Mouse (Mus musculus) frontal cortex, postnatal 36 days (tissue): ENCODE data around the gene Gm20388.

ENCODE experiments used
- DNase-seq, 2 experiments: peaks; one replicate each; pipeline ENCODE4 v3.0.0; 2022; ENCODE audit warnings: low spot score in 2 of 2

The Gm20388 gene

GRCm38 (mm10) chr8:120411862-120412261, 501.2 kb downstream of the Gm20388 start:
- DNase-seq = no peak

- no peak for DNase-seq
Observed at GRCm38 (mm10) chr8:120412357-120412756, 501.7 kb downstream of the Gm20388 start.

- DNase-seq = peak; percentile 57 to 79
Observed at GRCm38 (mm10) chr8:120412911-120413625, 502.4 kb downstream of the Gm20388 start.

DNA sequence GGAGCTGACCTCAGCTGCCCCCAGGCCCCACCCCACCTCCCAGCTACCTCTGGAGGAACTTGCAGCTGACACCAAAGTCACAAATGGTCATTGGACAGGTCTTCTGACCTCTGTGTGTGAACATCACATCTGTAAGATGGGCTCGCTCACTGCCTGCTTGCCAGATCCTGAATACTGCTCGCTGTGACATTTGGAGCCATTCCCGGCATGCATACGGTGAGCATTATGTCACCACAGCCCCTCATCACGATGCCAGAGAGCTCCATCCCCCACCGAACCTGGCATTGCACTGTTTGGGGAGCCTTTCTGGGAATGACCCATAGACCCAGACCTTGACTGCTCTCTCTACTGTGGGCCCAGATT, 503.0 kb downstream of the Gm20388 start:
- DNase-seq = no peak

- DNase-seq = no peak
Observed at GRCm38 (mm10) chr8:120414216-120414615, 503.6 kb downstream of the Gm20388 start.

DNA sequence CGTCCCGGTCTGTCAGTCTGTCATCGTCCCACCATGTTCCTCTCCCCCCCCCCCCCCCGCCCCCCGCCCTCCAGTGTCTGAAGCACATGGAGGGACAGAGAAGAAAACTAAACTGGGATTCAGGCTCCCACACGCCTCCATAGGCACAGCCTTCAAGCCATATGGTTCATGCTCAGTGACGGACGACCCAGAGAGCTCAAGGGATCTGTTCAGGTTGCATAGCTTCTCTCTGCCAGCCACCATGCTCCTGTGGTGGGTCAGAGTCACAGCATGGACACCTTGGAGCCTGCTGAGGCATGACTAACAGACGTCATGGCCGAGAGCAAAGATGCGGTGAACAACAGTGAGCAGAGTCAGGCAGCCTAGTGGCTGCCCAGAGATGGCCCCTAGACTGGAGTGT, 504.8 kb downstream of the Gm20388 start:
- DNase-seq = no peak

- DNase-seq = no peak
Observed at GRCm38 (mm10) chr8:120416173-120416521, 505.5 kb downstream of the Gm20388 start.

DNA sequence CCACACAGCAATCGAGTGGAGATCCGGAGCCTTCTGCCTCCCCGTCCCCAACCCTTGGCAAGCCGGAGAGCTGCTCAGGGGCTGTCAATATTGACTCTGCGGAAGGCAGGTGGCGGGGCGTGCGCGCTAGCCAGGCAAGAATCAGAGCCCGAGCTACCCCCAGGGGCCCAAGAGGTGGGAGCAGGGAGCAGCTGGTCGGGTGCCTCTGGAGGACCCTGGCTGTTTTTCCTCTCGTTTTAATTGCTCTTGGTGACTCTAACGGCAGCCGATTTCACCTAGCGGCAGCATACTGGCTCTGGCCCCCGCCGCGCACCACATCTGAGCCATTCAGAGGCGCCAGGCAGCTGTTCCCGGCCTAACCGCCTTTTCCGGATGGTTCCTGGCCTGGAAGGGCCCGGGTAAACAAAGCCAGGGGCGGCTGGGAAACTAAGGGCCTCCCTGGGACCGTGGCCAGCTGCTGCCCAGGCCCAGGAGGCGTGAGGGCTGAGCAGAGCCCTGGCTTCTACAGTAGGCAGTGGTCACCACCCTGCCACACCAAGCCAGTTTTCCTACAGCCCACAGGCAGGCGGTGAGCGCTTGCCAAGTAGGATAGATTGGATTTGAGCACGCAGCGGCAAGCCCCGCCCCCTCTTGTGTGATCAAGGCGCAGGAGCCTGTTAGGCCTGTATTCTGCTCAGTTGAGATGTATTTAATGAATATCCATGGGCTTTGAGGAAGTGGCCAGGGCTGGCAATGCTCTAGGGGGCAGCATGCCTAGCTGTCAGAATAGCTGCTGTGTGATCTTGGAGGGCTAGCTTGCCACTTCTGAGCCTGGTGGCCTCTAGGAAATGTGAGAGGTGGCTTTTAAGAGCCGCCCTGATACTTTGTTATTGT, 506.1 kb downstream of the Gm20388 start:
- DNase-seq = peak; percentile 57 to 72

GRCm38 (mm10) chr8:120418188-120418587, 507.5 kb downstream of the Gm20388 start:
- DNase-seq = no peak

GRCm38 (mm10) chr8:120419675-120420074, 509.0 kb downstream of the Gm20388 start:
- no peak for DNase-seq

DNA sequence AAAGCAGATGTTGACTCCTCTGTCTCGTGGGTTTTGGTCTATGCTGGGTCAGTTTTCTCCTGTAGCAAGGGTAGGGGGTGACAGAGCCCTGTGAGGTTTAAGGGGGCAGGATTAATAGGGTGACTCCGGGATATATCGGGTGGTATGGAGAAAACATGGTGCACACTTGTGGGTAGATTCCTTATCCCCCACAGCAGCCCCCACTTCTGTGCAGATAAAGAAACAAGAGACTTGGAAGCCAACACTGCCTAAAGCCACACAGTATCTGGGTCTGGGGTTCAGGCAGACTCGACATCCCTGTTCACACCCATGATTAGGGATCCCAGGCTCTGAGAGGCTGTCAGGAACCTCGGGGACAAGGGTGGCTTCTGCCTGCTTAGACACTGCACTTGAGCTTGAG, 509.6 kb downstream of the Gm20388 start:
- DNase-seq = no peak

GRCm38 (mm10) chr8:120421638-120422037, 511.0 kb downstream of the Gm20388 start:
- no peak for DNase-seq

GRCm38 (mm10) chr8:120422236-120422635, 511.6 kb downstream of the Gm20388 start:
- no peak for DNase-seq

DNA sequence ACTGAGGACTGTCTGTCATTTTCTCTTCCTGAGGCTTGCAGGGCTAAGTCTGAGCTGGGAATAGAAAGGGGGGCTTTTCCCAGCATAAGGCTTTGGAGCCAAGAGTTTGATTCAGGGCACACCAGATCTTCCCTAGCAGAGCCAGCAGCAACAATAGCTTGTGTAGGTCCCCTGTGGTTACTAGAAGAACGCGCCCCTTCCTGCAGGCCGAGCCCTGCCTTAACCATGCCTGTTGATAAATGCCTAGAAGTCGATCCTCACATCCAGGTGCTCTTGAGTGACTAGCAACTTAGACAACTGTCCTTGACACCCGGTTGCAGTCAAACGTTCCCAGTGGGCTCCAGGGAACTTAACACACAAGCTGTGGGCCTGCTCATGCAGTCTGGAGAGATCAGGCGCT, 512.9 kb downstream of the Gm20388 start:
- DNase-seq = no peak

GRCm38 (mm10) chr8:120424829-120425198, 514.2 kb downstream of the Gm20388 start:
- DNase-seq = no peak

GRCm38 (mm10) chr8:120425199-120425941, 514.7 kb downstream of the Gm20388 start:
- DNase-seq = no peak

DNA sequence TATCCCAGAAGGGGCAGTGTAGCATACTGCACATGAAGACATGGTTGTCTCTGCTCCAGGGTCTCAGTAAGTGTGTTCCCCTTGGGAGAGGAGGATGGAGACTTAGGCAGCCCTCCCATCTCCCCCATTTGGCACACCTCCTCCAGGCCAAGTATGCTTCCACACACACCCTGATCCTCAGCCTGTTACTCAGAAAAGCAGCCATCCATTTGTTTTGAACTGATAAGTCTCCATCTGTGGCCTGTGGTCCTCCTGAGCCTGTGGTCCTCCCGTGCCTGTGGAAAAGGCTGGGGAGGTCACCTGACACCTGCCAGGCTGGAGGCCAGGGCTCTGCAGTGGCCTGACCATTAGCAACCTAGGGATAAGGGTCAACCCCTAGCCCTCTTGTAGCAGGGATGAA, 515.5 kb downstream of the Gm20388 start:
- no peak for DNase-seq

- peak; percentile 83 to 86 for DNase-seq
Observed at GRCm38 (mm10) chr8:120426622-120427385, 516.2 kb downstream of the Gm20388 start.

DNA sequence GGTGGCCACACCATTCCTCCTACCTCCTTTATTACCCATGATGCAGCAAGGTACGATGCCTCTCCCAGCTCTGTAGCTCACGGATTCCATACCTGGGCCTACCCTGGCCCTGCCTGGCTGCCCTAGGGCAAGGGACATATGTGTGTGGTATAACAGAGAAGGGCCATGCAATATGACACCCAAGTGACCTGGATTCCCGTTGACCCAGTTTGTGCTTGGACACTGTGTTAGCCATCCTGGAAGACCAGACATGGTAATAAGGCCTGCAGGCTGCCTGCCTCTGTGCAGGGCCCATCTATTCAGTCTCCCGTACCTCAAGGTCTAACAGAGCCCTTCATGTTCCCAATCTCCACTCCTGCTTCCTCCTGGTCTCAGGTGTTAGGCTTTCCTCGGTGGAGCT, 517.9 kb downstream of the Gm20388 start:
- DNase-seq = no peak

DNA sequence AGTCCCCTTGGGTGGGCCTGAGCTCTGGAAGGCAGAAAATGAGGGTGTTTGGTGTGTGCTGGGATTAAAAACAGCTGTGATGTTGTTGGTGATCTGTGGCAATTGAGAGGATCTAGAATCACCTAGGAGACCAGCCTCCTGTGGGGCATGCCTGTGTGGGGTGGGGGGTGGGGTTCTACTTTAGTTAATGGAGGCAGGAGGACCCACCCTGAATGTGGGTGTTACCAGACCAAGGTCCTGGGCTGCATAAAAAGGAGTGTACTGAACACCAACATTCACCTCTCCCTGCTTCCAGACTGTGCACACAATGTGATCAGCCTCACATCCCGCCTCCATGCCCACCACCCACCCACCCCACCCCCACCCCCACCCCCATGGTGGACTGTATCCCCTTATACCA, 518.5 kb downstream of the Gm20388 start:
- DNase-seq = no peak

GRCm38 (mm10) chr8:120431042-120431441, 520.4 kb downstream of the Gm20388 start:
- no peak for DNase-seq

- no peak for DNase-seq
Observed at GRCm38 (mm10) chr8:120432438-120432837, 521.8 kb downstream of the Gm20388 start.
